Mouse (Mus musculus) hindbrain, postnatal 0 days (tissue): ENCODE measurements around the gene Nmur2. TPM values are rescaled to one million over a fixed set of nuclear protein-coding genes. Genes with fewer than 3 reads are reported as not detected.

Experiments
- ATAC-seq: fragments of 200-750 bp; cut with Nextera tagmentation; 2 replicates; pipeline ENCODE4 v1.8.0; 2017; ENCODE audit warnings: mild to moderate bottlenecking, moderate TSS enrichment, moderate library complexity
- DNase-seq: peaks from one replicate; pipeline ENCODE4 v3.0.0-alpha.2; 2015; ENCODE audit warnings: low spot score
- H3K27ac ChIP-seq: fragments of 300-500 bp; sonication (generic); 2 replicates; pipeline ENCODE4 v1.5.1; 2014; ENCODE audit warnings: mild to moderate bottlenecking
- H3K27me3 ChIP-seq: fragments of 300-500 bp; sonication (generic); 2 replicates; pipeline ENCODE4 v1.6.1; 2014; ENCODE audit warnings: low read length, mixed read lengths; ENCODE audit not compliant: insufficient read depth
- H3K36me3 ChIP-seq: fragments of 300-500 bp; sonication (generic); 2 replicates; pipeline ENCODE4 v1.6.1; 2014; ENCODE audit warnings: low read length, mixed read lengths; ENCODE audit not compliant: insufficient read depth
- H3K4me1 ChIP-seq: fragments of 300-500 bp; sonication (generic); 2 replicates; pipeline ENCODE4 v1.6.1; 2014; ENCODE audit warnings: antibody characterized with exemption, low read length, mixed read lengths; ENCODE audit not compliant: insufficient read depth
- H3K4me2 ChIP-seq: fragments of 300-500 bp; sonication (generic); 2 replicates; pipeline ENCODE4 v1.6.1; 2014; ENCODE audit warnings: low read depth, mild to moderate bottlenecking, low read length, moderate library complexity, mixed read lengths
- H3K4me3 ChIP-seq: fragments of 300-500 bp; sonication (generic); 2 replicates; pipeline ENCODE4 v1.5.1; 2014; ENCODE audit warnings: low read length
- H3K9ac ChIP-seq: fragments of 300-500 bp; sonication (generic); replicated peaks from 2 replicates; pipeline ENCODE4 v1.6.1; 2014; ENCODE audit warnings: mild to moderate bottlenecking, low read length, moderate library complexity, mixed read lengths
- H3K9me3 ChIP-seq: fragments of 300-500 bp; sonication (generic); 2 replicates; pipeline ENCODE4 v1.6.1; 2016; ENCODE audit warnings: low read length, mixed read lengths
- CTCF ChIP-seq: IDR thresholded peaks from 2 replicates; pipeline ENCODE4 v1.5.1; 2016; ENCODE audit warnings: antibody characterized with exemption, control low read depth, low read depth
- WGBS: fragments of 180-500 bp; shearing (Covaris S2); extraction: QIAGEN DNeasy Blood & Tissue Kit; methylation state at CpG from one replicate; pipeline ENCODE4 v1.1.7; 2014; 5-methylcytosine and 5-hydroxymethylcytosine counted together
- polyA plus RNA-seq: library from polyadenylated mRNA; unstranded; fragments of >200 nt; fragmentation: Nextera tagmentation; extraction: Ambion mirVana; gene quantifications from 2 replicates; pipeline ENCODE4 v1.2.1, GENCODE M21; 2015
- total RNA-seq: library from RNA; depleted of rRNA; stranded (reverse); fragments of >200 nt; gene quantifications from 2 replicates; pipeline ENCODE4 v1.2.3, GENCODE M21; 2014

Nmur2 gene
- total and polyA plus RNA-seq, 2 experiments from 2014 or later = 0.44 to 0.47 TPM

- ATAC-seq (peak; percentile 32; the same call in 1 of the 2 replicates), DNase-seq (peak; percentile 69)
- no peaks in the 10 kb centered on the region for H3K36me3 ChIP-seq
- H3K4me3 ChIP-seq = no peak overlapping the region
- no peak for TF ChIP-seq CTCF
- no peak overlapping the region for H3K27ac ChIP-seq
- H3K4me2 ChIP-seq = no peak overlapping the region
- H3K4me1 ChIP-seq = no peaks in the 10 kb centered on the region
- H3K9me3 ChIP-seq = no peaks in the 10 kb centered on the region
- H3K9ac ChIP-seq = no peak overlapping the region
- no peaks in the 10 kb centered on the region for H3K27me3 ChIP-seq
- WGBS = 31% methylated on average over 3 of the region's 3 CpGs
Observed at GRCm38 (mm10) chr11:55992148-55992547, 48.7 kb downstream of the Nmur2 start.

- 7% methylated on average over 8 of the region's 8 CpGs for WGBS
- peak; percentile 86 for DNase-seq
- 0 out of 2 replicates have a peak, but pooled peaks have one; percentile 29 for ATAC-seq
Observed at GRCm38 (mm10) chr11:55991505-55992066, 49.2 kb downstream of the Nmur2 start.

GRCm38 (mm10) chr11:55984643-55985042, 56.2 kb downstream of the Nmur2 start:
- Histone ChIP-seq H3K9ac (no peak overlapping the region), H3K27me3 (no peaks in the 10 kb centered on the region), H3K36me3 (no peaks in the 10 kb centered on the region), H3K9me3 (no peaks in the 10 kb centered on the region), H3K4me3 (no peak overlapping the region), H3K4me2 (no peak overlapping the region), H3K27ac (no peak overlapping the region), H3K4me1 (no peaks in the 10 kb centered on the region)
- no peak for ATAC-seq
- 71% methylated on average over 3 of the region's 3 CpGs for whole genome bisulfite sequencing
- no peak for DNase-seq
- TF ChIP-seq CTCF = no peak

More at GRCm38 (mm10) chr11:55991505-55992066, 49.2 kb downstream of the Nmur2 start:
- no peaks in the 10 kb centered on the region for H3K36me3 ChIP-seq
- H3K9me3 ChIP-seq = no peaks in the 10 kb centered on the region
- no peaks in the 10 kb centered on the region for H3K4me1 ChIP-seq
- no peaks in the 10 kb centered on the region for H3K27me3 ChIP-seq
- no peak overlapping the region for H3K4me2 ChIP-seq
- no peak overlapping the region for H3K27ac ChIP-seq
- H3K4me3 ChIP-seq = no peak overlapping the region
- no peak overlapping the region for H3K9ac ChIP-seq
- TF ChIP-seq CTCF = peak; percentile 100

GRCm38 (mm10) chr11:55981656-55982055, 59.2 kb downstream of the Nmur2 start:
- Histone ChIP-seq H3K9me3 (no peaks in the 10 kb centered on the region), H3K9ac (no peak overlapping the region), H3K27me3 (no peaks in the 10 kb centered on the region), H3K4me2 (no peak overlapping the region), H3K4me3 (no peak overlapping the region), H3K27ac (no peak overlapping the region), H3K4me1 (no peaks in the 10 kb centered on the region), H3K36me3 (no peaks in the 10 kb centered on the region)
- WGBS = 58% methylated on average over 1 of the region's 1 CpGs
- peak; percentile 64 for TF ChIP-seq CTCF
- ATAC-seq = no peak
- DNase-seq = peak; percentile 60

- ATAC-seq (no peak), DNase-seq (peak; percentile 46)
- Histone ChIP-seq H3K27ac (no peak overlapping the region), H3K36me3 (no peaks in the 10 kb centered on the region), H3K9ac (no peak overlapping the region), H3K27me3 (no peaks in the 10 kb centered on the region), H3K4me2 (no peak overlapping the region), H3K4me3 (no peak overlapping the region), H3K4me1 (peaks cover 5% of the 10 kb centered on the region; the same call in 1 of the 2 replicates), H3K9me3 (no peaks in the 10 kb centered on the region)
- TF ChIP-seq CTCF = no peak
- 34% methylated on average over 6 of the region's 6 CpGs for WGBS
Observed at GRCm38 (mm10) chr11:55978146-55978545, 62.7 kb downstream of the Nmur2 start.
